Mouse (Mus musculus) layer of hippocampus, adult 9-10 months (tissue): Measurements from ENCODE around the gene Sept9.

Source experiments
- DNase-seq: peaks from one replicate; pipeline ENCODE4 v3.0.0; 2022; ENCODE audit warnings: low spot score

Sept9 gene

DNA sequence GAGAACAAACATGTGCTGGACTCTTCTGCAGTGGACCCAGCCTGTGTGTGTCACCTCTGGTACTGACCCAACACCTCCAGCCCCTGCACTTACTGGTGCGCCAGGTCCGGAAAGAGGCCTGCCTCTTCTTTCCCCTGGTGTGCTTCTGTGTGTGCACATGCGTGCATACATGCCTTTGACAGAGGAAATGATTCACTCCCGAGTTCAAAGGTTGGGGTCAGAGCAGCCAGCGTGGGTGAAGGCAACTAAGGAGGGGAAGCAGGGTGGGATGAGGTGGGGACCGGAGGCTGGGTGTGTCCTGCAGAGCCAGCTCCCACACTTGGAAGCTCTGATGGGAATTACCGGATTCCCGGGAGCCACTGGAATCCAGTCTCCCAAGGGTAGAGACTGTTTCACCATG, 46.8 kb downstream of the Sept9 start:
- no peak for DNase-seq

- no peak for DNase-seq
Measured at GRCm38 (mm10) chr11:117246981-117247431, 47.5 kb downstream of the Sept9 start.

- no peak for DNase-seq
Measured at GRCm38 (mm10) chr11:117247541-117247940, 48.1 kb downstream of the Sept9 start.

DNA sequence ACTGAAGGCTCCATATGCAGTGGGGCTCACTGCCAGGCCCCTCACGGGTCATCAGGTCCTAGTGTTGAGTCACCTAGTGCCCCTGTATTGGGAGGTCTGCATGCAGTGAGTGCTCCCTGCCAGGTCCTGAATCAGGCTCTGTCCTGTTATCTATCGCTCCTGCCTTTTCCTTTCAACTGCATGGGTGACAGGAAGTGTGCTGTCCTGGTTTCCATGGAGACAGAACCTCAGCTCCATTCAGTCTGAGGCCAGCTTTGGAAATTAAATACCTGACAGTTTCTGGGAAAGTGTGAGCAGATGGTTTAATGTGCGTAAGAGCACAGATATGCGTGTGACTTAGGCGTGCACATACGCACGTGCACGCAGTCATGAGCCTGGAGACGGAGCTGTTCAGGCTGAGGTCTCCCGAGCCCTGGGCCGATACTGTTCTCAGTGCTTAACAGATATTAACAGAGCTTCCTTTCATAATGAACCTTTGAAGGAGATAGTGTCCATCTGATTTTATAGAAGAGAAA, 49.3 kb downstream of the Sept9 start:
- DNase-seq = no peak

DNA sequence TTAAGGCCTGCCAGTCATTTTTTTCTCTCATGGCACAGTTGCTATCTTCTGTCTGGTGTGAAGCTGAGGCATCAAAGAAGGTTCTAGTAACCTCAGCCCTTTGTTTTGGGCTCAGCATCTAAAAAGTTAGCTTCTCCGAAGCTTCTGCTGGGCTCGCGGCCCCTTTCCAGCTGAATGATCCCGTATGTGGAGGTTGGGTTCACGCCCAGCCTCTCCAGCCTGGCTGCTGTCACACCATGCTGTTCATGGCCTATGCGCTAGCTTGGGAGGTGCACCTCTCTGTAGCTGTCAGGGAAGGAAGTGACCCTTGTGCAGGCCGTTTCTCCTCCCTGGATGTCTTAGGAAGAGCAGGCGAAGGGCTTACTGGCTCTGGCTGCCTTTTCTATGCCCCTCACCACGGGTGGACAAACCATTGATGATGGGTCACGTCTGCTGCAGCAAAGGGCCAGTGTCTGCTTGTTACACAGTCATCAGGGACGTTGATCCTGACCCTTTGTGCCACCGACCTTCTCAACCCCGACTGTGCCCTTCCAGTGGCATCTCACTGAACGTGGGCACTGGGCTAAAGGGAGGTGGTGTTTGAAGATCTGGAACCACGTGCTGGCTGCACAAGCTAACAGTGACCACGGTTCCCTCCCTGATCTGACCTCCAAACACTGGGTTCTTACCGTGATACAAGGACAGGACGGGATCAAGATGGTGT, 50.0 kb downstream of the Sept9 start:
- DNase-seq = no peak

DNA sequence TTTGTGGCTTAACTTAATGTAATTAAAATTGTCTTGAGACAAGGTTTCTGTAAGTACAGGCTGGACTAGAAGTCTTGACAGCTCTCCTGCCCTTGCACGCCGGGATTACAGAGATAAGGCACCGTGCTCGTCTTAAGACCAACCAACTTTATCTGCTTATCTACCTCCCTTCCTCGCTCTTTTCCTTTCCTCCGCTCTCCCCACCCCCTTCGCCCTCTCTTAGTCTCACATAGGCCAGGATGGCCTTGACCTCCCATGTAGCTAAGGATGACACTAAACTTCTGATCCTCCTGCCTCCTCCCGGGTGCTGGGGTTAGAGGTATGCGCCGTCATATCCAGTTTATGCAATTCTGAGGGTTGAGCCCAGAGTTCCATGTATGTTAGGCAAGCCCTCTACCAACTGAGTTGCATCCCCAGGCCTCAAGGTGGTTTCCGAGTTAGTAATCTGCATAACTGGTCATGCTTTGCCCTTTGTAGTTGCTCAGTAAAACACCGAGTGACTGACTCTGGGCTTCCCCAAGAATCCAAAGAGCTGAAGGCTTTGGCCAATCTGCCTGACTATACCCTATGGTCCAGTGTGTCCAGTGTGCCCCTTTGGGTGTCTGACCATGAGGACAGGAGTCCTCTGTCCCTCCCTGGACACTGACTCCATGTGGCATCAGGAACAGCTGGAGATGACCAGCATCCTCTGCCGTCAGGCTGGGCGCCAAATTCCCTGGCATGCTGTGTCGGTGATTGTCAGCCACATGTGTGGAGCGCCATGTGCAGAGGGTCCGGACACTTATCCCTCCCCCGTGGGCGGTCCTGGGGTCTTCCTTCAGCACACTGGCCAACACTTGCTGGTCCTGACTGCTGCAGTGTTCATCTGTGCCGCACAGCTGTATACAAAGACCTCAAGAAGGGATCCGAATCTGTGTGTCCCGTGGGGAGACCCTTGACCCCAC, 50.8 kb downstream of the Sept9 start:
- no peak for DNase-seq

- DNase-seq = no peak
Measured at GRCm38 (mm10) chr11:117251755-117252154, 52.3 kb downstream of the Sept9 start.

- DNase-seq = no peak
Measured at GRCm38 (mm10) chr11:117252846-117253245, 53.4 kb downstream of the Sept9 start.

DNA sequence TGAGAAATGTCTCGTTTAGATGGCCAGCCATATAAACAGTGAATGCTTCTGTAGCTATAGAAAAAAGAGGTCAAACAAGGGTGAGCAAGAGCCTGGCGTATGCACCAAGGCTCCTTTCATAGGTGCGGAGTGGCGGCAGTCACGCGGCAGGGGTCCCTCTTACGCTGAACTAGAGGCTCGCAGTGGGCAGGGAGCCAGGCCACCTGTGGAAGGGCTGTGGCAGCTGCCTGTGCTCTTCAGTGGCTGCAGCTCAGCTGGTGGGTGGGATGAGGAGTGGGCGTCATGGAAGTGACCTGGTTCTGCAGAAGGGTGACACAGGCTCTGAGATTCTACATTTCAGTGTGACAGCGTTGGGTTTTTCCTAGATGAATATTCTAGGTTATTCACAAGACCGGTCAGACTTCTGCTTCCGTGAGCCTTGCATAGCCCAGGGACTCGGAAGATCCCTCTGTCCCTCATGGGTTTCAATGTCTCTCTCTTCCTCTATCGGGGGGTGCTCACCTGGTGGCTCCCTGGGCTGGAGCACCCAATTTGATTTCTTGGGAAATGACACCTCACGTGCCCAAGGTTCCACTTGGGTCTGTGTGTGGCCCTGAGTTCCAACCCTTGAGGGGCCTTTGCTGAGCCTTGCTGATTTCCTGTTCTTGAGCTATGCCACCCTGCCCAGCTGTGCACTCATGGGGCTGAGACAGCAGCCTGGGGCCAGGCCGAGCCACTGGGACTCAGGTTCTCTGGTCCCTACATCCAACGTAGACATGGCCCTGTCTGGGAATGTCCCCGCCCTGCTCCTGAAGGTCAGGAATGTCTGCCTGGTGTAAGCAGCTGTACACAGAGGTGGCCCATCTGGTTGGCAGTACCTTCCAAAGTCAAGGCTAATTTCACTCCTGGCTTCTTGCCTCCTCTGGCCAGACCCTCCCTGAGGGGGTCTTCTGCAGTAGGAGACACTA, 55.0 kb downstream of the Sept9 start:
- DNase-seq = no peak

- DNase-seq = no peak
Measured at GRCm38 (mm10) chr11:117255108-117255489, 55.6 kb downstream of the Sept9 start.

DNA sequence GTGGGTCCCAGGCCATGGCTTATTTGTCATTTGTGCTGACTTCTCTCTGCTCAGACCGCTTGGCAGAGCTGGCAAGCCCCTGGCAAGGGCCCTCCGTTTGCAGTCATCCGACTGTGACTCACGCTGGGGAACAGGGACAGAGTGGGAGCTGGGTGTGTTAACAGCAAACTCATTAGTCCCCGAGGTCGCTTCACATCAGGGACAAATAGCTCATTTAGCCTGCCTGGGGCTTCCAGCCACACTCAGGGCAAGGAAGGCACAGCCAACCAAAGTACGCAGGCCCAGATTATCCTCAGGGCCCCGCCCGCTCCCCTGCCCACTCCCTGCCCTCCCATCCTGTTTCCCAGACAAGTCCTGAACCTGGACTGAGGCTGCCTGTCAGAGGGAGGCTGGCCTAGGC, 56.6 kb downstream of the Sept9 start:
- DNase-seq = no peak

GRCm38 (mm10) chr11:117256840-117257239, 57.4 kb downstream of the Sept9 start:
- no peak for DNase-seq

DNA sequence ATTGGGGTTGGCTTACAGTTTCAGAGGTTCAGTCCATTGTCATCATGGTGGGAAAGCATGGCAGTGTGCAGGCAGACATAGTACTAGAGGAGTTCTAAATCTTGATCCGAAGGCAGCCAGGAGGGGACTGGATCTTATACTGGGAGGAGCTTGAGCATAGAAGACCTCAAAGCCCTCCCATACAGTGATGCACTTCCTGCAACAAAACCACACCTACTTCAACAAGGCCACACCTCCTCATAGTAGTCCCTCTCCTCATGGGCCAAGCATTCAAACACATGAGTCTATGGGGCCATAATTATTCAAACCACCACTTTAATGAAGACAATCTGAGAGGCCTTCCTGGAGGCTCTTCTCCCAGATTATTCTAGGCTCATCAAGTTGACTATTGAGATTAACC, 57.8 kb downstream of the Sept9 start:
- no peak for DNase-seq

GRCm38 (mm10) chr11:117257842-117258241, 58.4 kb downstream of the Sept9 start:
- DNase-seq = no peak

GRCm38 (mm10) chr11:117259178-117259960, 59.9 kb downstream of the Sept9 start:
- DNase-seq = no peak

DNA sequence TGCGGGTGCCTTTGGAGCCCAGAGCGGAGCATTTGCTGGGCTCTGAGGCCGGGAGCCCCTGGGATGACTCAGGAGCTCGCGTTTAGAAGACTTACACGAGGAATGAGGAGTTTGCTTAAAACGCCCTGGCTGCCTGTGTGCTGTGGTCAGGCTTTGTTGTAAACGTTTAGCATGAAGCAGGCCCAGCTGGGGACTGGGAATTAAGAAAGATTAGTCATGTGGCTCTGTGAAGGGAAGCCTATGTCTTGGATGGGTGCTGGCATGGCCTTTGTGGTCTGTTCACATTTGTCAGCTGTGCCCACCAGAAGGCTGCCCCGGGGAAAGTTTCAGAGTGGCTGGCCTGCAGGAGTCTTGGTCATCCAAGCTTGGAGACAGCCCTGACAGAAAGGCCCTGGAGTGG, 61.2 kb downstream of the Sept9 start:
- no peak for DNase-seq

DNA sequence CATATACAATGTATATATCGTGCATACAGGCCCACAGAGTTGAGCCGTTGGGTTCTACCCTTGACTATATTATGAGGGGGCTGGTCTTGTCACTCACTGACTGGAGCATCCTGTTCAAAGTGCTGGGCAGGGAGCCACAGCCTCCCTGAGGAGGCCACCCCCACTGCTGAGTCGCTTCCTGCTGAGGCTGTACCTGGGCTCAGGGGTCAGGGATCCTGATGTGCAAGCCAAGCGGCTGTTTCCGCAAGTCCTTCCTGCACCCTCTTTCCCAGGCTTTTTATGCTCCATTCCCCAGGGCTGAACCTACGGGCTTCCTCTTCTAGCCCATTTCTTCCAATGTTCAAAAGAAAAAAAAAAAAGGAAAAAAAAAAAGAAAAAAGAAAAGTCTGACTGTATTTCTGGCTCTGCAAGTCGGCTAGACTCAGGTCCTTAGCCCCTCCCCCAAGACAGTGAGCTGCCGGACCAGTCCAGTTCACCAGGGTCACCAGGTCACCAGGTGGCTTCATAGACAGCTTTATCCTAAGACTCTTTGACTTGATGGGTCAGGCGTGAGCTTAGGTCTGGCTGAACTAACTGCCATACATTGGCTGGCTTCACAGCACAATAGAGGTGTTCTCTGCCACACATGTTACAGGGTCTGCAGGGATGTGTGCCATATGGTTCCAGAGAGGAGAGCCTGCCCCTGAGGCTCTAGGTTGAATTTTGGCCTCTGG, 63.8 kb downstream of the Sept9 start:
- no peak for DNase-seq

DNA sequence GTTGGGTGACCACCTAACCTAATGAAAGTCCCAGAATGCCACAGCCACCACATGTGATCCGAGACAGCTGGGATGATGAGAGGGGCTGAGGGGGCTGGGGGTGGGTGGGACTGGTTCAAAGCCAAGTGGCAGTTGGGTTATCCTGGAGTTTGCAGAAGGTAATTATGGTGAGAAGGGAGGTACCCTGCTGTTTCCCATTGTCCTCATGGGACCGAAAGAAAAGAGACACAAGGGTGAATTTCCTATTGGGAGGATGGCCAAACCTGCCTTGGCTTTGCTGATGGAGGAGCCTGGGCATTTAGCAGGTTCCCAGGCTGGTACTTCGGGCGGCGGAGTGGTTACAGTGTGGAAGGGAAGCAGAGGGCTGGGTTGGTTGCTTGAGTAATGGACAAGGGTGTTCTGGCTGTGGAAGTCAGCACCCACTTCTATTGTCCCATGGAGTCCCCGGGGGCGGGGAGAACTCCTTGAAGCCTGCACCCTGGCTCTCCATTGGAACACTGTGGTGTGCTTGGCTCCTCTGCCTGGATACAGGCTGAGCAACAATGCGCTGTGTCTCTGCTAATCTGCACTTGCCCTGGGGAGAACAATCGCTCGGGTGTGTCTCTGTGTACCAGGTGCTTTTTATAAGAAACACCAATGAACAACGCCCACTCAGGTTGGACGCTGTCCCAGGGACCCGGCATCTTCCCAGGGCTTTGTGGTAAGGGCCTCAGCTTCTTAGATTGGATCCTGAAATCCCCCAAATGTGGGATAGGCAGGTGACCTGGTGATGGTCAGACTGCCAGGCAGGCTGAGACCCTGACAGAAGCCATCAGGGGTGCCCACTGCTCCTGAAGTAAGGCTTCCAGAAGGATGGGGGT, 64.9 kb downstream of the Sept9 start:
- DNase-seq = no peak

DNA sequence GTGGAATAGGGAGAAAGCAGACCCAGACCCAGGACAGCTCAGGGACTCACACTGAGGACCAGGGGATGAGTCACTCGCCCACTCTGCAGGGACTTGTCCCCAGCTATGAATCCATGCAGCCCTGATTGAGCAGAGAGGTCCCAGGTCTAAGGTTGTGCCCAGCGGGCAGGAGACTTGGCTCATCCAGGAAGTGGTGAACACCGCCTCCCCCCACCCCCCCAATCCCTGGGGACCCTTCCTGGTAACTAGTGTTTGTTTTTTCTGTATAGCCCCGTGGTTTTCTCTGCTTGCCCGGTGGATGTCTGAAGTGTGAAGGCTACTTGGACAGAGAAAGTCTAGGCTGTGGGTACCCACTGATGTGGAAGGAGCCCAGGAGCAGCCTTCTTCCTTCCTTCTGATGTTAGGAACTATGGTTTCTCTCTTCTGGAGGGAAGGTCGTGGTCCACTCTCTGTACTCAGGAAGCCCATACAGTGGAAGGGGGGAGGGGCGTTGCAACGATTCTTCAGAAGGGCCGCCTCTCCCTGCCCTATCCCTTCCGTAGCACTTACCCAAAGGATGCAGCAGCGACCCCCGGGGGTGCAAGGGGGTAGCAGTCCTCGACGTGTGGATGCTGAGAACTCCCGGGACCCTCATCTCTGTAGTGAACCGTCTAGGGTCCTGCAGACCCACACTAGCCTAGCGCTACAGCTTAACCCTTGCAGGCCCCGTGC, 66.0 kb downstream of the Sept9 start:
- DNase-seq = no peak
